Mouse (Mus musculus) heart, embryonic 15.5 days (tissue): ENCODE measurements around the gene Plin2. TPM values are rescaled to one million over a fixed set of nuclear protein-coding genes. Genes with fewer than 3 reads are reported as not detected.

Experiments
- ATAC-seq: fragments of 200-750 bp; cut with Nextera tagmentation; replicated peaks from 2 replicates; pipeline ENCODE4 v1.8.0; 2017; ENCODE audit warnings: low read depth, moderate TSS enrichment; ENCODE audit not compliant: insufficient number of reproducible peaks, insufficient read depth, low FRiP score
- H3K27ac ChIP-seq: fragments of 300-500 bp; sonication (generic); 2 replicates; pipeline ENCODE4 v1.5.1; 2015; ENCODE audit warnings: mild to moderate bottlenecking, inconsistent platforms
- H3K27me3 ChIP-seq: fragments of 300-500 bp; sonication (generic); 2 replicates; pipeline ENCODE4 v1.6.1; 2015; ENCODE audit warnings: inconsistent platforms
- H3K36me3 ChIP-seq: fragments of 300-500 bp; sonication (generic); 2 replicates; pipeline ENCODE4 v1.6.1; 2015; ENCODE audit warnings: mild to moderate bottlenecking, inconsistent platforms
- H3K4me1 ChIP-seq: fragments of 300-500 bp; sonication (generic); replicated peaks from 2 replicates; pipeline ENCODE4 v1.6.1; 2015; ENCODE audit warnings: inconsistent platforms
- H3K4me2 ChIP-seq: fragments of 300-500 bp; sonication (generic); 2 replicates; pipeline ENCODE4 v1.6.1; 2015; ENCODE audit warnings: inconsistent platforms, mild to moderate bottlenecking, moderate library complexity
- H3K4me3 ChIP-seq: fragments of 300-500 bp; sonication (generic); 2 replicates; pipeline ENCODE4 v1.5.1; 2015; ENCODE audit warnings: mild to moderate bottlenecking, inconsistent platforms
- H3K9ac ChIP-seq: fragments of 300-500 bp; sonication (generic); 2 replicates; pipeline ENCODE4 v1.6.1; 2015; ENCODE audit warnings: mild to moderate bottlenecking, inconsistent platforms
- H3K9me3 ChIP-seq: fragments of 300-500 bp; sonication (generic); replicated peaks from 2 replicates; pipeline ENCODE4 v1.6.1; 2016; ENCODE audit warnings: inconsistent platforms
- WGBS: fragments of 180-500 bp; shearing (Covaris S2); methylation state at CpG from one replicate; pipeline ENCODE4 v1.1.7; 2015; ENCODE audit warnings: mixed read lengths; 5-methylcytosine and 5-hydroxymethylcytosine counted together
- polyA plus RNA-seq: library from polyadenylated mRNA; unstranded; fragments of >200 nt; fragmentation: Nextera tagmentation; extraction: Ambion mirVana; gene quantifications from 2 replicates; pipeline ENCODE4 v1.2.1, GENCODE M21; 2015

Gene Plin2
- polyA plus RNA-seq, 1 experiment from 2014 or later: 62.8 TPM

DNA sequence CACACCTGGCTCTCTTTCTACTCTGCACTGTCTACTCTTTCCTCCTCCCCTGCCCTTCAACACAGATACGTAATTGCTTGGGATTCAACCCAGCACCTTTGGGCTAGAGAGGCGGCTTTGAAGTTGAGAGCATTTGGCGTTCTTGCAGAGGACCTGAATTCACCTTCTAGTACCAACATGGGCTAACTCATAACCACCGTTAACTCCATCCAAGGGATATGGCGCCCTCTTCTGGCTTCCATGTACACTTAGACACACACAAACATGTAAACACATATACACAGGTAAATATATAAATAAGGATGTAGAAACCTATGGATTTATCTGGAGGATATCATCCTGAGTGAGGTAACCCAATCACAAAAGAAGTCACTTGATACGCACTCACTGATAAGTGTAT lies 25.2 kb upstream of the Plin2 start:
- no peak overlapping the region for H3K4me2 ChIP-seq
- no peaks in the 10 kb centered on the region for H3K9me3 ChIP-seq
- 0 out of 2 replicates have a peak, but pooled peaks cover 2% of the 10 kb centered on the region for H3K4me1 ChIP-seq
- H3K36me3 ChIP-seq: no peaks in the 10 kb centered on the region
- no peak overlapping the region for H3K4me3 ChIP-seq
- WGBS: 38% methylated on average over 6 of the region's 6 CpGs
- H3K27ac ChIP-seq: no peak overlapping the region
- H3K9ac ChIP-seq: no peak overlapping the region
- no peaks in the 10 kb centered on the region for H3K27me3 ChIP-seq
- ATAC-seq: no peak

DNA sequence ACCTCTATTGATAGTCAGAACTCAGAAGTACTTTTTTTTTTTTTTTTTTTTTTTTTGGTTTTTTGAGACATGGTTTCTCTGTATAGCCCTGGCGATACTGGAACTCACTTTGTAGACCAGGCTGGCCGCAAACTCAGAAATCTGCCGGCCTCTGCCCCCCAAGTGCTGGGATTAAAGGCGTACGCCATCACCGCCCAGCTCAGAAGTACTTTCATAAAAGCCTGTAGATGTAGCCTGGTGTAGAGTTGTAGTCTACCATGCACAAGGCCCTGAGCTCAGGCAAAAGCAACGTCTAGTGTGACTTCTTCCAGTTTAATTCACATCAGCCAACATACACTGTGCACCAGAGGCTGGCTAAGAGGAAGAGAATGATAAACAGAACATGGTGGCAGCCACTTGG lies 23.1 kb upstream of the Plin2 start:
- WGBS: 83% methylated on average over 7 of the region's 7 CpGs
- no peak for ATAC-seq
- Histone ChIP-seq H3K27me3 (no peaks in the 10 kb centered on the region), H3K9ac (no peak overlapping the region), H3K9me3 (no peaks in the 10 kb centered on the region), H3K4me2 (no peak overlapping the region), H3K4me1 (peaks cover 11% of the 10 kb centered on the region), H3K27ac (no peak overlapping the region), H3K36me3 (no peaks in the 10 kb centered on the region), H3K4me3 (no peak overlapping the region)

DNA sequence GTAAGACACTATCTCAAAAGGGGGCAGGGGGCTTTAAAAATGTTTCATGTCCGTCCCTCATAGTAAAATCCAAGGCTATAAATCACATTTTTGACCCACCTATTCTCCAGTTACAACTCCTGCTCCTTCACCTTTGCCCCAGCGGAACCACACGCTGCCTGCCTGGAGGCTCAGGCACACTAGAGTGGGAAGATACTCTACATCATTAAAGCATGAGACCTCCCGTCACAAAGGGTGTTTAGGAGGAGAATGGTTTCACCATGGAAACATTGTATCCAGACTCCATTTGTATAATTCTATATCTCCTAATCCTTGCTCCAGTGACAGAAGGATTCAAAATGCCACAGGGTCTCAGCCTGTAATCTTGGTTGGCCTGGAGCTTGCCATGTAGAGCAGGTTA lies 21.4 kb upstream of the Plin2 start:
- Histone ChIP-seq H3K9ac (no peak overlapping the region), H3K27ac (no peak overlapping the region), H3K9me3 (no peaks in the 10 kb centered on the region), H3K27me3 (no peaks in the 10 kb centered on the region), H3K36me3 (no peaks in the 10 kb centered on the region), H3K4me3 (no peak overlapping the region), H3K4me2 (no peak overlapping the region), H3K4me1 (peaks cover 11% of the 10 kb centered on the region)
- 83% methylated on average over 4 of the region's 4 CpGs for WGBS
- ATAC-seq: no peak

DNA sequence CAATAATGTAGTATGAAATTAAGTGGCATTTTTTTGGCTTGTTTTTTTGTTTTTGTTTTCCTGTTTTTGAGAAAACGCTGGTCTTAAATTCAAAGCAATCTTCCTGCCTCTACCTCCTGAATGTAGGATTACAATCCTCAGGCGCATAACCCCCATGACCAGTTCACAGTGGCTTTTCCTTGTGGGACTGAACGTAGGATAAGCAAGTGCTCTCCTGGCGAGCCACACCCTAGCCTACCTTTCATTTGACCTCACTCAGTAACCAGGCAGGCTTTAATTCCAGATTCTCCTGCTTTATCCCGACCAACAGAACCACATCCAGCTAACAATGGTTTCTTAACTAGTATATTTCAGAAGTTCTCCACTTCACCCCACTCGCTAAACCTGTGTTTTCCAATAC lies 20.9 kb upstream of the Plin2 start:
- no peaks in the 10 kb centered on the region for H3K36me3 ChIP-seq
- H3K9ac ChIP-seq: no peak overlapping the region
- H3K4me3 ChIP-seq: no peak overlapping the region
- WGBS: 87% methylated on average over 6 of the region's 6 CpGs
- peaks cover 11% of the 10 kb centered on the region for H3K4me1 ChIP-seq
- no peak overlapping the region for H3K27ac ChIP-seq
- H3K27me3 ChIP-seq: no peaks in the 10 kb centered on the region
- no peak for ATAC-seq
- no peaks in the 10 kb centered on the region for H3K9me3 ChIP-seq
- H3K4me2 ChIP-seq: no peak overlapping the region

DNA sequence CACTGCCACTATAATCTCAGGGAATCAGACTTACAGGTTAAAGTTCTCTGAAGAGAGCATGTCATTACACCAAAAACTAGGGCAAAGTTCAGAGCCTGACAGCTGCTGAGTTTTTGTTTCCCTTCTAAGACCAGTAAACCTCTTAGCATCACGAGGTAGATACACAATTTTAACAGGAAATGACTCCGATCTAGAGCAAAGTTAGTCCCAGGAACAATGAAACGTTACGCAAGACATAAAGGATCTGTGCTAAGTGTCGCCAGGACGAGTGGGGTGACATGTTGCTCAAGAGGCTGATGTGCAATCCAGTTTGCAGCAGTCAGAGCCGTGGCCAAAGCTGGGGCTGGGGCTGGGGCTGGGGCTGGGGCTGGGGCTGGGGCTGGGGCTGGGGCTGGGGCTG lies 20.3 kb upstream of the Plin2 start:
- ATAC-seq: no peak
- H3K9ac ChIP-seq: no peak overlapping the region
- peaks cover 13% of the 10 kb centered on the region for H3K4me1 ChIP-seq
- H3K4me3 ChIP-seq: no peak overlapping the region
- H3K27ac ChIP-seq: no peak overlapping the region
- no peaks in the 10 kb centered on the region for H3K27me3 ChIP-seq
- H3K9me3 ChIP-seq: no peaks in the 10 kb centered on the region
- H3K36me3 ChIP-seq: no peaks in the 10 kb centered on the region
- no peak overlapping the region for H3K4me2 ChIP-seq
- WGBS: 29% methylated on average over 7 of the region's 7 CpGs

DNA sequence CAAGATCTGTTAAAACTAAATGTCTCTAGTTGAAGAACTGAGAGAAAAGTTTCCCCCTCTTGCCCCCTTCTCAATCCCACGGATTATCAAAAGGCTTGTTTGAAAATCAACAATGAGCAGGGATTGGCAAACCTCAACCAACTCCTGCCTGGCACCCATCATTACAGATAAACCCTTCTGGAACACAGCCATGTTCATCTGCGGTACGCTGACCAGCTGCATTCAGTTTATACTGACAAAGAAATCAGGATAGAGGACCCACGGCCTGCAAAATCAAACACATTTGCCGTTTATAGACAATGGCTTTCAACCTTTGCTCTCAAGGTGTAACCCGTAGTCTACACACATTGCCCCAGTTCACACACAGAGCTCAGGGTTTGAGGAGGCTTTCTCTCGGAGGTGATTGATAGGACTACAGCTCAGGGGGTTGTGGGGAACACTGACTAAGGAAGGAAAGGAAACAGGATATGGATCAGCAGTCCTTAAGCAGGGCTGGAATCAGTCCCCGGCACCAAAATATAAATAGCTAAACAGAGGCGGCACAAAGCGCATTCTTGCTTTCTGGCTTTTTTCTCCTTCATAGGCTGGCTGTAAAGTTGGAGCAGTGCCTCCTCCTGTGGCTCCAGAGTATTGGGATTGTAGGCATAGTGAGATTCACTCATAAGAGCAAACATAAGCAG lies 19.3 kb upstream of the Plin2 start:
- Histone ChIP-seq H3K4me1 (peaks cover 14% of the 10 kb centered on the region), H3K27ac (peak overlapping the region; percentile 45), H3K27me3 (no peaks in the 10 kb centered on the region), H3K9ac (no peak overlapping the region), H3K9me3 (no peaks in the 10 kb centered on the region), H3K4me2 (peak overlapping the region; percentile 1; the same call in 1 of the 2 replicates), H3K4me3 (no peak overlapping the region), H3K36me3 (no peaks in the 10 kb centered on the region)
- no peak for ATAC-seq
- WGBS: 42% methylated on average over 10 of the region's 10 CpGs

DNA sequence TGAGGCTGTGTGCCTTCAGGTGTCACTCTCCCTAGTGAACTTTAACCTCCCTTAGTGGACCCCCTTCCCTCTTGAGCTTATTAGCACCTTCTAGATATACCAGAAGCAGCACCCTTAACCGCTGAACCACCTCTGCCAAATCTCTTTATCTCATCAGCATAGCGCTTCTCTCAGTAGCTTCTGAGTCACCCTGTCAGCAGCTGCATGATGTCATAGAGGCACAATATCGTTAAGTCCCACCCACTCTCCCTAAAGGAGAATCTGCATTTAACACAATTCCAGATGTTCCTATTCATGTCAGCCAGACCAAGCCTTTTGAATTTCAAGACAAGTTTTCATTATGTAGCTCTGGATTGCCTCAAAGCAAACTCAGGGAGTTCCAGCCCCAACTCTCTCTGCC lies 16.7 kb upstream of the Plin2 start:
- peaks cover 19% of the 10 kb centered on the region for H3K4me1 ChIP-seq
- no peaks in the 10 kb centered on the region for H3K27me3 ChIP-seq
- WGBS: 25% methylated on average over 3 of the region's 3 CpGs
- no peak overlapping the region for H3K4me3 ChIP-seq
- no peak overlapping the region for H3K9ac ChIP-seq
- H3K36me3 ChIP-seq: no peaks in the 10 kb centered on the region
- ATAC-seq: no peak; the same call in 1 of the 2 replicates
- H3K27ac ChIP-seq: no peak overlapping the region
- no peak overlapping the region for H3K4me2 ChIP-seq
- no peaks in the 10 kb centered on the region for H3K9me3 ChIP-seq

DNA sequence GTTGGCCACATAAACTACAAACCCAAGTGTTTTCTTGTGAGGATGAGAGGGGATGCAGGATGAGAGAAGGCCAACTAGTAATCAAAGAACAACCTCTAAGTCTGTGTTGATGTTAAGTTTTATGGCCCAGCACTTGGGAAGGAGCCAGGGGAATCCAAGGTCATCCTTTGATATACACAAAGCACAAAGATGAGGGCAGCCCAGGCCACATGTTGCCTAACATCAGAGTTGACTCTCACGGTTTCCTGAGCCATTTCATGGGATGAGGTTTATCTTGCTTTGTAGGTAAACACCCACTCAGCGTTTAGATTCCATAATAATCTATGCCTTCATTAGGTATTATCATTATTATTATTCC lies 16.1 kb upstream of the Plin2 start:
- Histone ChIP-seq H3K9ac (no peak overlapping the region), H3K27me3 (no peaks in the 10 kb centered on the region), H3K9me3 (no peaks in the 10 kb centered on the region), H3K4me2 (no peak overlapping the region), H3K36me3 (no peaks in the 10 kb centered on the region), H3K27ac (no peak overlapping the region), H3K4me1 (peaks cover 21% of the 10 kb centered on the region), H3K4me3 (no peak overlapping the region)
- no peak for ATAC-seq
- 57% methylated on average over 2 of the region's 2 CpGs for WGBS

DNA sequence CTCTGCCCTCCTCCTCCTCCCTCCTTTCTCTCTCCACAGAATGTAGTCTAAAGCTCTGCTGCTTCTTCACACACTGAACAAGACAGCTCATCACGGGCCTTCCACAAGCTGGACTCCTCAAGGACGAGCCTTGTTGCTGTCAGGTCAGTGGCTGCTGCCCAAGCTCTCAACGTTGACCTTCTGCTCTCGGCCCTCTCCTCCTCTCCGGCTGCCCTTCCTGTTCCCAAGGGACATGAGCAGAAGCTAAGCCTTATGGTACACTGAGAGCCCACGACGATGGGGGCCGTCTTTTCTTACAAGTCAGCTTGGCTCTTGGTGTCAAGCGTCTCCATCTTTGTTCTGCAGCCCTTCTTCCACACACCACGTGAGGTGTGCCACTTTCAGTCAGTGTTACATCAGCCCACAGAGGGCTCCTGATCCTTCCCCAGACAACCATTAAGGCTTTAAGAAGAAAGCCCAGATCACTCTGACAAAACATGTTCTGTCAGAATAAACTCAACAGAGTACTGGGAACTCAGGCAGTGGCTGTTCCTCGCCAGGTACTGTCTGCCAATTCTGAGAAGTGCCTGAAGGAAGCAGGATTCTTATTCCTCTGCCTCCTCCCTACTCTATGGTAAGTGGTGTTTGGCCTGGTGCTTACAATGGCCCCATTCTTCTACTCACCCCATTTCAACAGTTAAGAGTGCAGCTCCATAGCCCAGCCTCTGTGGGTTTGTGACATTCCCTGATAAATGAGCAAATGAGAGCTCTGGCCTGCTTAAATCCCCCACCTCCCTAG lies 15.6 kb upstream of the Plin2 start:
- 68% methylated on average over 11 of the region's 11 CpGs for WGBS
- H3K4me1 ChIP-seq: peaks cover 21% of the 10 kb centered on the region
- no peak overlapping the region for H3K27ac ChIP-seq
- H3K4me2 ChIP-seq: no peak overlapping the region
- no peaks in the 10 kb centered on the region for H3K27me3 ChIP-seq
- H3K9ac ChIP-seq: no peak overlapping the region
- H3K9me3 ChIP-seq: no peaks in the 10 kb centered on the region
- no peak overlapping the region for H3K4me3 ChIP-seq
- ATAC-seq: no peak
- no peaks in the 10 kb centered on the region for H3K36me3 ChIP-seq

DNA sequence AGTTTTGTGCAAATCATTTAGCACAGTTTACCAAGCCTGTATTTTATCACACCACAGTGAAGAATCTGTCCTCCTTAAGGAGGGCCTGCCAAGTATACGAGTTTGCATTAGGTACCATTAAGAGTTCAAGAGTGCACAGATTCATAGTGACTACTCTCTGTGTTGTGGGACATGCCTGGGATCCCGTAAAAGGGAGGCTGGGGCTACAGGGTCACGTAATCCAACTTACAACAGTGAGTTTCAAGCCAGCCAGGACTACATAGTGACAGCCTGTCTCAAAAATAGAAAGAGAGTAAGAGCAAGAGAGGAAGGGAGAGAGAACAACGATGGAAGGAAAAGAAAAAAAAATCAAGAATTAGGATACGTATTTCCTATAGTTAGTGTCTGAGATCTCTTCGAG lies 14.9 kb upstream of the Plin2 start:
- ATAC-seq: no peak
- 69% methylated on average over 6 of the region's 6 CpGs for WGBS
- Histone ChIP-seq H3K4me3 (no peak overlapping the region), H3K9me3 (no peaks in the 10 kb centered on the region), H3K4me2 (no peak overlapping the region), H3K4me1 (peaks cover 19% of the 10 kb centered on the region), H3K27ac (no peak overlapping the region), H3K9ac (no peak overlapping the region), H3K27me3 (no peaks in the 10 kb centered on the region), H3K36me3 (no peaks in the 10 kb centered on the region)

DNA sequence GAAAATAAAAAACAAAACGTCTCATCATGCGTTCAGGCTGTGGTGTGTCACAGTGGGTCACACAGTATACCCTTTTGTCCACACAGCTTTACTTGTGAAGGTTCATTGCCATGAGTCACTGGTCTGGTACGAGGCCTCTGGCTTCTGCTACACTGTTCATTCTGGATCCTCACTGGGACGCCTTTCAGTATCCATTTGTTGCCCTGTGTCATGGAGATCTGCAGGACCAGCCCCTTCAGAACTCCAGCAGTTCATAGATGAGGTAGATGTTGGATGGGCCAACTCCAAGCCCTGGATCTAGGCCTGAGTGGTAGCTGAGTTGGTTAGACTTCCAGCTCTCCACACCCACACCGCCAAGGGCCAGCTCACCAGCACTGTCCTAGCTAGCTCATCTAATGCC lies 13.9 kb upstream of the Plin2 start:
- ATAC-seq: no peak
- Histone ChIP-seq H3K9me3 (no peaks in the 10 kb centered on the region), H3K27ac (no peak overlapping the region), H3K36me3 (no peaks in the 10 kb centered on the region), H3K9ac (no peak overlapping the region), H3K4me1 (peaks cover 10% of the 10 kb centered on the region; the same call in 1 of the 2 replicates), H3K4me3 (no peak overlapping the region), H3K4me2 (no peak overlapping the region), H3K27me3 (no peaks in the 10 kb centered on the region)
- WGBS: 88% methylated on average over 5 of the region's 5 CpGs

DNA sequence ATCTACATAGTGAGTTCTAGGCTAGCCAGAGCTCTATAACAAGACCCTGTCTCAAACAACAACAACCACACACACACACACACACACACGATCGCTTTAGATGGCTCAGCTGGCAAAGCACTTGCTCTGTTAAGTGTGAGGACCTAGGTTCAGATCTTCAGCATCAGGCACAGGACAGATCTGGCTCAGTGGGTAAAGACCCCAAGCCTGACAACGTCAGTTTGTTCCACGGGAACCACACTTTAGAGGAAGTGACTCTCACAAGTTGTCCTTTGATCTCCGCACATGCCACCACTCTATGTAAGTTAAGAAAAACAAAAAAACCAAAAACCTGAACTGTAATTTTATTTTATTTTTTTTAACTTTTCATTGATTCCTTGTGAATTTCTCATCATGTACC lies 13.4 kb upstream of the Plin2 start:
- Histone ChIP-seq H3K4me3 (no peak overlapping the region), H3K27me3 (no peaks in the 10 kb centered on the region), H3K4me1 (peaks cover 10% of the 10 kb centered on the region; the same call in 1 of the 2 replicates), H3K9me3 (no peaks in the 10 kb centered on the region), H3K9ac (no peak overlapping the region), H3K36me3 (no peaks in the 10 kb centered on the region), H3K4me2 (no peak overlapping the region), H3K27ac (no peak overlapping the region)
- ATAC-seq: no peak
- WGBS: 81% methylated on average over 5 of the region's 5 CpGs
